In genomic region chr7:135428840-135429239, GRCm38 (mm10) we compare ENCODE assay signal across 1 mouse cellular context.
TF ChIP-seq lines count a peak whose summit lies in the region.

No protein-coding gene starts in this region.

TF ChIP-seq in MEL, 35 proteins besides CTCF, POLR2A, EP300 and RAD21 (continued from another document):
- TF ChIP-seq KAT2A (conservative IDR thresholded peaks at IDR 0.05; ENCODE audit: low read depth, low read length) (no peak), HCFC1 (IDR thresholded peaks at IDR 0.05; ENCODE audit: low read depth, low read length) (no peak), MAFK (IDR thresholded peaks at IDR 0.05; ENCODE audit: borderline replicate concordance, low read depth, low read length) (no peak), TAL1 (IDR thresholded peaks at IDR 0.05; ENCODE audit: low read length) (no peak)
